Mouse (Mus musculus) stomach, embryonic 15.5 days (tissue): Measurements from ENCODE around the gene Ccdc169. TPM values are rescaled to one million over a fixed set of nuclear protein-coding genes. Genes with fewer than 3 reads are reported as not detected.

Experiments used
- ATAC-seq: fragments of 200-750 bp; cut with Nextera tagmentation; 2 replicates; pipeline ENCODE4 v1.8.0; 2017; ENCODE audit warnings: low read depth, moderate number of reproducible peaks, moderate TSS enrichment; ENCODE audit not compliant: insufficient read depth, low FRiP score
- H3K27ac ChIP-seq: fragments of 300-500 bp; sonication (generic); 2 replicates; pipeline ENCODE4 v1.5.1; 2015; ENCODE audit warnings: mild to moderate bottlenecking, inconsistent platforms
- H3K27me3 ChIP-seq: fragments of 300-500 bp; sonication (generic); replicated peaks from 2 replicates; pipeline ENCODE4 v1.6.1; 2015; ENCODE audit warnings: inconsistent platforms
- H3K36me3 ChIP-seq: fragments of 300-500 bp; sonication (generic); 2 replicates; pipeline ENCODE4 v1.6.1; 2015; ENCODE audit warnings: inconsistent platforms
- H3K4me1 ChIP-seq: fragments of 300-500 bp; sonication (generic); 2 replicates; pipeline ENCODE4 v1.6.1; 2015; ENCODE audit warnings: inconsistent platforms
- H3K4me2 ChIP-seq: fragments of 300-500 bp; sonication (generic); 2 replicates; pipeline ENCODE4 v1.6.1; 2015; ENCODE audit warnings: mild to moderate bottlenecking, inconsistent platforms
- H3K4me3 ChIP-seq: fragments of 300-500 bp; sonication (generic); replicated peaks from 2 replicates; pipeline ENCODE4 v1.5.1; 2015; ENCODE audit warnings: inconsistent platforms
- H3K9ac ChIP-seq: fragments of 300-500 bp; sonication (generic); 2 replicates; pipeline ENCODE4 v1.6.1; 2015; ENCODE audit warnings: inconsistent platforms
- H3K9me3 ChIP-seq: fragments of 300-500 bp; sonication (generic); 2 replicates; pipeline ENCODE4 v1.6.1; 2016; ENCODE audit warnings: inconsistent platforms
- WGBS: fragments of 180-500 bp; shearing (Covaris S2); methylation state at CpG from one replicate; pipeline ENCODE4 v1.1.7; 2015; 5-methylcytosine and 5-hydroxymethylcytosine counted together
- microRNA-seq: library from miRNA; unstranded; fragments of <30 nt; microRNA quantifications from one replicate; pipeline ENCODE4, GENCODE M21; 2016
- polyA plus RNA-seq: library from polyadenylated mRNA; unstranded; fragments of >200 nt; fragmentation: Nextera tagmentation; extraction: Ambion mirVana; gene quantifications from 2 replicates; pipeline ENCODE4 v1.2.1, GENCODE M21; 2015

The Ccdc169 gene
- polyA plus RNA-seq, 1 experiment from 2014 or later: 0.09 TPM

DNA sequence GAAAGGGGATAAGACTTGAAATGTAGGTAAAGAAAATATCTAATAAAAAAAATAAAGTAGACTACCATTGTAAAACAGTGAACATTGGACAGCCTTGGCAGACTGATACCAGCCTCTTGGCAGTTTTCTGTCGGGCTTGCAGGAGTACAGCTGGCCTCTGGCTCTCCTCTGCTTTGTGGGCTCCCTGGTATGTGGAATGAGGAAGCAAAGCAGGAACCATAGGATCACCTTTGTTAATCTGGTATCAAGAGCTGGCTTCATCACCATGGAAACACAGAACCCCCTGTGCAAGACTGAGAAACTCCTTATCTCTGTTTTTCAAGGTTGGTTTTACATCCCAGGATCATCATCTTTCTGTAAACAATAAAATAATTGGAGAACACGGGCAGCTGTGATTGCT is 75.1 kb downstream of the Ccdc169 start:
- no peak overlapping the region for H3K9ac ChIP-seq
- no peaks in the 10 kb centered on the region for H3K36me3 ChIP-seq
- no peaks in the 10 kb centered on the region for H3K27me3 ChIP-seq
- H3K27ac ChIP-seq: no peak overlapping the region
- H3K4me1 ChIP-seq: no peaks in the 10 kb centered on the region
- H3K4me3 ChIP-seq: no peak overlapping the region
- ATAC-seq: no peak
- 23% methylated on average over 2 of the region's 2 CpGs for WGBS
- H3K9me3 ChIP-seq: no peaks in the 10 kb centered on the region
- H3K4me2 ChIP-seq: no peak overlapping the region

DNA sequence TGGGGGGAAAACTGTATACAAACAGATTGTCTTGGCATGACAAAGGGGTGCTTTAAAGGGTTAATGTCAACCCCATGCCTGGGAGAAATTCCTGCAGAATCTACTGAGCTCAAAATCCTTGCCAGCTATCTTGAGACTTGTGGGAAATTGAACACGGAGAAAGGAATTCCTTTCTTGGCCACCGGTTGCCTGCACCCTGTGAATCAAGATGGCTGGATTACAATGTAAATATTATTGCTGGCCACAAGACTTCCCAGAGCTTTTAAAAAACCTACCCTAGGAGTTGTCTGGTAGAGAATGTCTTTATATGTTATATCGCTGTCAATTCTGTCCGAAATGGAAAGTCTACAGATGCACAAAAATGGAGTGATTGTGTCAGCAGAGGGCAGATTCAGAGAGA is 76.6 kb downstream of the Ccdc169 start:
- Histone ChIP-seq H3K9ac (no peak overlapping the region), H3K4me1 (no peaks in the 10 kb centered on the region), H3K4me3 (no peak overlapping the region), H3K4me2 (no peak overlapping the region), H3K27ac (no peak overlapping the region), H3K36me3 (no peaks in the 10 kb centered on the region), H3K9me3 (no peaks in the 10 kb centered on the region), H3K27me3 (no peaks in the 10 kb centered on the region)
- no peak for ATAC-seq
- WGBS: 45% methylated on average over 4 of the region's 4 CpGs

DNA sequence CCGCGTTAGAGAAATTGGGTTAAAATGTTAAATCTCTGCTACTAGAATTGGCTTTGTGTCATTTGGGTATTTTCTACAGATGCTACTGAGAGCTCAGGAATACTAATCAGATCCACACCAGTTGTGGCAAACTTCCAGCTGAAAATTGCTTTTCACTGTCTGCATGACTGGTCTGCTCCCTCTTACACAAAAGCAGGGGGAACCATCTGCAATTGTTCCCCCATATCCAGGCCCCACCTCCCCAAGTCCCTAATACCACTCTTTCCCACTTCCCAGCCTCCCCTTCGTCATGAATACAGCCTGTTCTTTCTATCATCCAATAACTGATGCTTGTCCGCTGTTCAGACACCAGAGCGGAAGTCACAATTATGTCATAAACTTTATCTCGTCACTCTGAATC is 77.3 kb downstream of the Ccdc169 start:
- Histone ChIP-seq H3K36me3 (no peaks in the 10 kb centered on the region), H3K9me3 (no peaks in the 10 kb centered on the region), H3K4me1 (no peaks in the 10 kb centered on the region), H3K4me2 (no peak overlapping the region), H3K27me3 (no peaks in the 10 kb centered on the region), H3K9ac (no peak overlapping the region), H3K27ac (no peak overlapping the region), H3K4me3 (no peak overlapping the region)
- 73% methylated on average over 6 of the region's 6 CpGs for WGBS
- no peak for ATAC-seq

DNA sequence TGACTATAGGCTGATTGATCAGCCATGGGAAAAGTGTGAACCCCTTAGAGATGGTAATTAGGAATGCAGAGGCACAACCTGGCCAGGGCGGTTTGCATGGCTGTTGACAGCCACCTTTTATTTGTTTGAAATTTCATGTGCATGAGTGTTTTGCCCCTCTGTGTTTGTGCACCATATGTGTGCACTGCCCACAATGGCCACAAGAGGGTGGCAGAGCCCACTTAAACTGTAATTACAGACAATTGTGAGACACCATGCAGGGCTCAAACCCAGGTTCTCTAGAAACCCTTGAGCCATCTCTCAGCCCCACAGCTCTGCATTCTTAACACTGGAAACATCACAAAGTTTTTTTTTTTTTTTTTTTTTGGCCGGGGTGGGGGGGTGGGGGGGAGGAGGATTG is 85.4 kb downstream of the Ccdc169 start:
- H3K9me3 ChIP-seq: no peaks in the 10 kb centered on the region
- no peak overlapping the region for H3K9ac ChIP-seq
- WGBS: 87% methylated on average over 2 of the region's 2 CpGs
- no peaks in the 10 kb centered on the region for H3K36me3 ChIP-seq
- H3K4me1 ChIP-seq: no peaks in the 10 kb centered on the region
- no peak overlapping the region for H3K4me2 ChIP-seq
- no peak for ATAC-seq
- H3K4me3 ChIP-seq: no peak overlapping the region
- no peak overlapping the region for H3K27ac ChIP-seq
- no peaks in the 10 kb centered on the region for H3K27me3 ChIP-seq

Small RNAs within 50 kb of the gene (microRNA-seq; reads per million reads assigned to microRNA genes)
- gene Gm22029: not detected

Other genes with a start within 250 kb of the Ccdc169 start
- gene Sertm1, start 221.5 kb upstream of the Ccdc169 start, polyA plus RNA-seq: 0.10 and 0.18 TPM in 2 replicates
- gene Ccna1, start 81.8 kb upstream of the Ccdc169 start, polyA plus RNA-seq: 1.2 and 1.7 TPM in 2 replicates
- 35.2 and 38.7 TPM in 2 replicates for gene Spg20, start 25.2 kb upstream of the Ccdc169 start, polyA plus RNA-seq
- gene Sohlh2, start 44.7 kb downstream of the Ccdc169 start, polyA plus RNA-seq: not detected in 2 replicates
- 12.6 and 13.4 TPM in 2 replicates for gene Dclk1, start 105.0 kb downstream of the Ccdc169 start, polyA plus RNA-seq